Mouse (Mus musculus) ES-CJ7 (cell line): ENCODE measurements around the gene Tmem209.

Source experiments
- DNase-seq: peaks from one replicate; pipeline ENCODE4 v3.0.0; 2011; ENCODE audit warnings: low read depth, low spot score

The Tmem209 gene

GRCm38 (mm10) chr6:30509265-30510239 is at the start of gene Tmem209, which contains the start of gene Ssmem1:
Tmem209 (minus strand) TSS chr6:30509783.
Ssmem1 (plus strand) TSS chr6:30509849.
- peak; percentile 99 for DNase-seq

DNA sequence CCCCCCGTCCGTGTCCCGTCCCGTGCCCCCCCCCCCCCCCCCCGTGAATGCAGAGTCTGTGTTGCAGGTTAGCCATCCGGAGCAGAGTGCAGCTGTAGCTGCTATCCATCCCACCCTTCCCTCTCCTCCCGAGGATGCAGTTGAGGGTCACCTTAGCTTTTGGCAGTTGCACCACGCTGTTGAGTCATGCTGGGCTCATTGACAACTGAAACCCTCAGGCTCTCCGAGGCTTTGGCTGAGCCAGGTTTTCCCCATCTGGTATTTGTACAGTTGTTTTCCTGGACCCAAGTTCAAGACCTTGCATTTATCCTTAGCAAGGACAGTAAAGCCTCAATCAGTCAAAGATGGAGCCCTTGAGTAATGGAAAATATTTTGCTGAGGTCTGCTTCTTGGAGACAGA is 46.5 kb upstream of the Tmem209 start:
- DNase-seq, result peak; percentile 43

GRCm38 (mm10) chr6:30554621-30555170 is 45.1 kb upstream of the Tmem209 start:
- DNase-seq, result no peak

DNA sequence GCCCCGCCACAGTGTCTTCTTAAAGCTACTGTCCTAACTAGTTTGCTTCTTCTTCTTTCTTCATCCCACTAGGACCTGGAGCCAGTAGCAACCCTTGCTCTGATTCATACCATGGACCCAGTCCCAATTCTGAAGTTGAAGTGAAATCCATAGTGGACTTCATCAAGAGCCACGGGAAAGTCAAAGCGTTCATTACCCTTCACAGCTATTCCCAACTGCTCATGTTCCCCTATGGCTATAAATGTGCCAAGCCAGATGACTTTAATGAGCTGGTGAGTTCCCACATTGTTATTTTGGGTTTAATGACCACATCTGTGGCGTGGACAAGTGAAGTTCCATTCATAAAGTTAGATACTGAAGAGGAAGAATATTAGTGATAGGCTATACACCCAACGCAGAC is 44.5 kb upstream of the Tmem209 start:
- no peak for DNase-seq

DNA sequence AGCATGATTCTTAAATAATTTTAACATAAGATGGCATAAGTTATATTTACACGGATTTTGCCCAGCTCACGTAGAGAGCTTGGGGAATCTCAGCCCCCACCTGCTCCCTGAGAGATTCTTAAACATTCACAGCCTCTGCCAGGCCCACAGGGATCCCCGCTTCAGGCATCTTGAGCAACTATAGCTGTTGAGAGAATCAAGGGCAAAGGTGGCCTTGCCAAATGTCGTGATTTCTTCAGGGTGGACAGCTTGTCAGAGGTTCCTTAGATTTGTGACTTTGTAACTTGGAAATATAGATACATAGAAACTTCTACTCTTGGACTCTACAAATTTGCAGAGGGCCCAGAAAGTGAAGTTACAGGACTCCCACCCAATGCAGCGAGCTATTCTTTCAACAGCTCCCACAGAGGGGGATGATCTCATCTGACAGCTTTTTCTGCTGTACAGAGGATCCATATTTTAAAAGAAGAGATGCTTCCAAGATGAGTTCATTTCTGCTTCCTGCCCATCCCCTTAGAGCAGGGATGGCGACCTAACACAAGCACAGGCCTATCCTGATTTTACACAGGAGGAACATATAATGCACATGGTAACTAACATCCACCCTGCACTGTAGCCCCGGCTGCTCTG is 43.9 kb upstream of the Tmem209 start:
- DNase-seq, result no peak

GRCm38 (mm10) chr6:30552628-30553027 is 43.0 kb upstream of the Tmem209 start:
- no peak for DNase-seq

DNA sequence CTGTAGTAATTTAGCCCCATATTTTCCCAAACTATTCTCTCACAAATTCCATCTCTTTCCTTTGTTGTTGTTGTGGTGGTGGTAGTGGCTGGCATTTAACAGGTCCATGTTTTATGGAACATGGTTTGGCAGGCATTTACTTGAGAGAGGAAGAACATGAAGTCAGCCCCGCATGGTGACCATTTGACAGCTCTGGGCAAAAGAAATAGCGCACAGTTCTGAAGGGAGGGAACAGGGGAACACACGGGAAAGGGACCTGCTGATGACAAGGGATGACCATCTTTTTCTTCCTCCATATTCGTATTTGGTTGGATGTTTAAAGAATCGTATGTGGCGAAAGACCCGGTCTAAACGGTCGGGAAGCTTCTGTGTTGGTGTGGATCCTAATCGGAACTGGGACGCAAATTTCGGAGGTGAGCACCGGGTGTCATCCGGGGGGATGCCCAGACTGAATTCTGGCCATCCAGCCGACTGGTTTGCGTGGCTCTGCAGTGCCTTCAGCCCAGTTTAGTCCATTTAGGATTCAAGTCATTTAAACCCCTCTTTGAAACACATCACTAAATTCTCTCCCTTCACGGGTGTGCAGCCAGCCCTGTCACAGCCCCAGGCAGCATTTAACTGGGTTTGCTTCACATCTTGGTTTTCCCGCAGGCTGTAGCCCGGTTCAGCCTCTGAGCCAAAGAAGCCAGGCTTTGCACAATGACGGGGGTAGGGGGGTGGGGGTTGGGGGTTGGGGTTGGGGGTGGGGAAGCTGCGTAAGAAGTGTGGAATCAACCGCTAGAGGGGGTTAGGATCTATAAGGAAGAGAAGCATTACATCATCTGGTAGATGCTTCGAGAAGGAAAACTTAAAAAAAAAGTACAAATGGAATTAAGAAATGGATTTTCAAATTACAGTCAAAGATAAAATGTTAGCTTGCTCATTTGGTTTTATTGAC is 42.3 kb upstream of the Tmem209 start:
- DNase-seq, result peak; percentile 78

DNA sequence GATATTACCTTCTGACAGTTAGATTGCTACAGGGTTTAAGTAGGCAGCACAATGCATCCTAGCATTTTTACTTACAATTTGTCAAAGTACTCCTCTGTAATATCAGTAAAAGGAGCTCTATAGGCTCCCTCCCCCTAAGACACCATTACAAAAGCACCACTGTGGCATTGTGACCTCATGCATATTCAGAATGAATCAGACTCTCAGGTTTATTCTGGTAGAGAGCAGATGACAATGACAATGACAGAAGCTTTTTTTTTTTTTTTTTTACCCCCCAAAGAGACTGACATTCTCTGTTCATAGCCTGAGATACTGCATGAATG is 41.6 kb upstream of the Tmem209 start:
- DNase-seq, result no peak

DNA sequence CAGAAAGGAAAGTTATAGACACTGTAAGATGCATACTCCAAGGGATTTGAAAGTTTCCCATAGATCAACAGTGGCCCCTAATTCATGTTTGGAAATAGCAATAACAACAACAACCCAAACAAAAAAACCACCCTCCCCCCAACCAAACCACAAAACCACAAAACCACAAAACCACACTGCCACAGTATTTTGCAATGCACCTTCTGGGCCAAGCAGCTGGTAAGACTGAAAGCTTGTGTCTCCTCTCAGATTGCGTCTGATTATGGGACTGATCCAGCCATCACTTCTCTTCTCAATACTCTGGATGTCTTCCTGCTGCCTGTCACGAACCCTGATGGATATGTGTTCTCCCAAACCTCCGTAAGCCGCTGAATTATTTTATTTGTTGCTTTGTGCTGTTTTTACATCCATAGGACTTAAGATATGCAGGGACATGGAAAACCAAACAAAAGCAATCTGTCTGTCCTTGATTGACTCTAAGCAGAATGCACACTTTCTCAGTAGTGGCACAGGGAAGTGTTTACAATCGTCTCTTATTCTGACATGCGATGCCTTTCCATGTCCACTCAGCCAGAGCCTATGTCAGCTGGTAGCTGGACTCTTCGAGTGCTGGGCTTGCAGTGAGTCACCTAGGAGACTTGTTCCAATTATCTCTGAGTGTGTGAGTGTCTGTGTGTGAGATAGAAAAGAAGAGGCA is 41.1 kb upstream of the Tmem209 start:
- no peak for DNase-seq

- DNase-seq, result peak; percentile 80
Measured at GRCm38 (mm10) chr6:30549231-30549761, 39.7 kb upstream of the Tmem209 start.

DNA sequence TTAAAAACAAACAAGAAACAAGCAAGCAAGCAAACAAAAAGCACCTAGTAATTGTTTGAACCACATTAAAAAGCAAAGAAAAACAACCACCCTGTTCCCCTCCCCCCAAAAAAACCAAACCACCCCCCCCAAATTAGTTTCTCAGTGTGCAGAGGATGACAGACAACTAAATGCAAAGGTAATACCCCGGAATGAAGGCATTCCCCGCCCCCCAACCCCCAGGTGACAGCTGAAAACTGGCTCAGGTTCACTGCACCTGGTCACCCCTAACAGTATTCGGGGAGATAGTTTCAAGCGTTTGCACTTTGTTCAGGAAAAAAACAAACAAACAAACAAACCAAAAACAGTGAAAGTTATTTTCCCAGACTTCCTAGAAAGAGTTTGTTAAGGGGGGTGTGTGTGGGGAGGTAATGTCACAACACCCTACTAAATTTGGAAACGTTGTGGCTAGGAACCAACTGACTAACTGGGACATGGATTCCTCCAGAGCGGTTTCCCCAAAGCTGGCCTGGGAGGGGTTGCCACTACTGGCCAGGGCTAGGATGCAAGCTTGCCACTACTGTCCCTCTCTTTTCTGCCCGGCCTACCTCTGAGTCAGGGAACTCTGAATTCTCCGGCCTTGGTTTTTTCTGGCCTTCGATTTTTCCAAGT is 38.2 kb upstream of the Tmem209 start:
- DNase-seq, result no peak

GRCm38 (mm10) chr6:30547274-30547645 is 37.7 kb upstream of the Tmem209 start:
- peak; percentile 45 for DNase-seq

DNA sequence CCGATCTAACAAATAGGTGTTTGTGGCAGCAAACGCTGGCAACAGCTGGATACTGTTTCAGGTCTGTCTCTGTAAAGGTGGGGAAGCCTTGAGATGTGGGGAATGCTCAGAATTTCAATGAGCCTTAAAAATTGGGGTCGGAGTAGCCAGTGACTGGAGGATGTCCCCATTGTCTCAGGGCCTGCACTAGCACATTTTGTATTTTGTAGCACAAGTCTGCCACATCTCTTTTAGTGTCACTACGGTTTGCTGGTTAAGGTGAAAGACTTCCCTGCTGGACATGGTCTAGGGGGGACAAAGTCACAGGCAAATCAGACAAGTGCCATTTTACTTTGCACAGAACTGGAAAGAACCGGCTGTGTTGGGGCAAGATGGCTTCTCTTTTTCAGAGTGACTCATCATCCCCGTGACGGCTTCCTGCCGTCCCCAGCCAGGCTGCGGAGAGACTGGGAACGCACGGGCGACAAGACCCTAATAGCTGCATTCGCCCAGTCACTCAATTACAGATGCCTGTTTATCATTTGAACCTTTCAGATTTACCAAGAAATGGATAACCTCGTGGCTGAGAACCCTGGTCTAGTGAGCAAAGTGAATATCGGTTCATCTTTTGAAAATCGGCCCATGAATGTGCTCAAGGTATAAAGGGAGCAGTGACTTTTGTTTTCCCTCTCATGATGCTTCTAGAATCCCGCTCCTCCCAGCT is 37.1 kb upstream of the Tmem209 start:
- DNase-seq, result peak; percentile 65

- no peak for DNase-seq
Measured at GRCm38 (mm10) chr6:30545689-30546088, 36.1 kb upstream of the Tmem209 start.

- DNase-seq, result no peak
Measured at GRCm38 (mm10) chr6:30543851-30544250, 34.3 kb upstream of the Tmem209 start.

- DNase-seq, result no peak
Measured at GRCm38 (mm10) chr6:30543077-30543476, 33.5 kb upstream of the Tmem209 start.

DNA sequence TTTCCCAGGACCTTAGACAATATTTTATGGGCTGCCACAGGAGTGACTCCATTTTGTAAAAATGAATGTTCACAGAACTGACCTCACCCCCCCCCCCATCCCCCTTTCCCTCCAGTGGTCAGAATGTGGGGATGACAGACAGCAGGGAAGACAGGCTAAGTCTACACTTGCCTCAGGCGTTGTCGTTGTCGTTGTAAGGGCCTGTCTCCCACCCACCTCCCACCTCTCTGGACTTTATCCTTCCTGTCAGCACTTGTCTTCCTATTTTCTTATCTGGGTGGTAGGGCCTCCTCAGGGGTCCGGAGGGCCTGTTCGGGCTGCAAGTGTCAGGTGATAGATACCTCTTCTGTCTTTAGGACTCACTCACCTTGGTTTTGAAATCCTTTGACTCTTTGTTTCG is 32.7 kb upstream of the Tmem209 start:
- DNase-seq, result no peak

- no peak for DNase-seq
Measured at GRCm38 (mm10) chr6:30541009-30541799, 31.6 kb upstream of the Tmem209 start, which contains the start of gene Cpa2. Cpa2 (plus strand) TSS chr6:30541582.

- DNase-seq, result no peak
Measured at GRCm38 (mm10) chr6:30538800-30539199, 29.2 kb upstream of the Tmem209 start.
